Mouse (Mus musculus) layer of hippocampus, adult 9-10 months (tissue): ENCODE measurements around the gene Cyp2u1.
"Not testable (repeated sequence)": the region's sequence is repeated elsewhere in the genome, so short reads cannot be mapped to it uniquely, and the experiment has no call there.

Experiments used
- DNase-seq: peaks from one replicate; pipeline ENCODE4 v3.0.0; 2022; ENCODE audit warnings: low spot score

Cyp2u1 gene

GRCm38 (mm10) chr3:131302452-131303319 lies at the start of gene Cyp2u1:
Gene Cyp2u1 (minus strand): TSS chr3:131303227.
- peak; percentile 80 for DNase-seq

GRCm38 (mm10) chr3:131350539-131350938 lies 47.5 kb upstream of the Cyp2u1 start:
- DNase-seq: no peak

GRCm38 (mm10) chr3:131349013-131349412 lies 46.0 kb upstream of the Cyp2u1 start:
- no peak for DNase-seq

- DNase-seq: no peak
These were observed 45.5 kb upstream of the Cyp2u1 start for GRCm38 (mm10) chr3:131348579-131348950.

- no peak for DNase-seq
These were observed 45.0 kb upstream of the Cyp2u1 start for GRCm38 (mm10) chr3:131347831-131348578.

- DNase-seq: no peak
These were observed 42.9 kb upstream of the Cyp2u1 start for GRCm38 (mm10) chr3:131345903-131346302.

- no peak for DNase-seq
These were observed 40.3 kb upstream of the Cyp2u1 start for GRCm38 (mm10) chr3:131343311-131343710.

- no peak for DNase-seq
These were observed 37.9 kb upstream of the Cyp2u1 start for GRCm38 (mm10) chr3:131340885-131341284.

- DNase-seq: no peak
These were observed 36.3 kb upstream of the Cyp2u1 start for GRCm38 (mm10) chr3:131339280-131339679.

GRCm38 (mm10) chr3:131337749-131338148 lies 34.7 kb upstream of the Cyp2u1 start:
- not testable (repeated sequence) for DNase-seq

- no peak for DNase-seq
These were observed 33.6 kb upstream of the Cyp2u1 start for GRCm38 (mm10) chr3:131336629-131337028.

GRCm38 (mm10) chr3:131335117-131335547 lies 32.1 kb upstream of the Cyp2u1 start:
- DNase-seq: no peak

- no peak for DNase-seq
These were observed 24.2 kb upstream of the Cyp2u1 start for GRCm38 (mm10) chr3:131327189-131327588.

GRCm38 (mm10) chr3:131326637-131327036 lies 23.6 kb upstream of the Cyp2u1 start:
- DNase-seq: no peak

GRCm38 (mm10) chr3:131322081-131322815 lies 19.2 kb upstream of the Cyp2u1 start:
- no peak for DNase-seq

- DNase-seq: peak; percentile 49
These were observed 17.2 kb upstream of the Cyp2u1 start for GRCm38 (mm10) chr3:131320184-131320583.

GRCm38 (mm10) chr3:131318211-131318610 lies 15.2 kb upstream of the Cyp2u1 start:
- DNase-seq: no peak

- no peak for DNase-seq
These were observed 14.1 kb upstream of the Cyp2u1 start for GRCm38 (mm10) chr3:131317126-131317525.

- no peak for DNase-seq
These were observed 13.0 kb upstream of the Cyp2u1 start for GRCm38 (mm10) chr3:131315957-131316510.

GRCm38 (mm10) chr3:131312340-131312739 lies 9.3 kb upstream of the Cyp2u1 start:
- no peak for DNase-seq

GRCm38 (mm10) chr3:131310572-131310971 lies 7.5 kb upstream of the Cyp2u1 start:
- no peak for DNase-seq

GRCm38 (mm10) chr3:131307811-131308210 lies 4.8 kb upstream of the Cyp2u1 start:
- no peak for DNase-seq
